Mouse (Mus musculus) cortical plate, adult 2 months (tissue): Measurements from ENCODE around the gene Slc25a17.

Source experiments
- CTCF ChIP-seq: fragments of 200-500 bp; IDR thresholded peaks from 2 replicates; pipeline ENCODE4 v1.5.1; 2011; ENCODE audit warnings: mild to moderate bottlenecking, control low read depth, low read length; ENCODE audit not compliant: insufficient read depth; ENCODE audit errors: extremely low read depth
- POLR2A ChIP-seq: fragments of 200-500 bp; IDR thresholded peaks from 2 replicates; pipeline ENCODE4 v1.6.1; 2011; ENCODE audit warnings: mild to moderate bottlenecking, low read length, control low read depth; ENCODE audit not compliant: insufficient read depth; ENCODE audit errors: extremely low read depth

- TF ChIP-seq CTCF, result no peak
- no peak for TF ChIP-seq POLR2A
Observed at GRCm38 (mm10) chr15:81290747-81291146, 69.9 kb downstream of the Slc25a17 start.
